Mouse (Mus musculus) spleen, adult 2 months (tissue): ENCODE measurements around the gene Mapk8ip3. TPM values are rescaled to one million over a fixed set of nuclear protein-coding genes. Genes with fewer than 3 reads are reported as not detected.

ENCODE experiments used
- DNase-seq, 2 experiments: peaks; one replicate each; pipeline versions ENCODE4 v3.0.0 to v3.0.0-alpha.2; 2012 to 2021; ENCODE audit warnings: low spot score in 2 of 2, low read depth in 1 of 2
- H3K27ac ChIP-seq: fragments of 200-500 bp; 2 replicates; pipeline ENCODE4 v1.5.1; 2012; ENCODE audit warnings: low read length, inconsistent platforms; ENCODE audit not compliant: insufficient read depth
- H3K27me3 ChIP-seq: fragments of 200-500 bp; 2 replicates; pipeline ENCODE4 v1.6.1; 2012; ENCODE audit warnings: mild to moderate bottlenecking, moderate library complexity, low read length, inconsistent platforms; ENCODE audit not compliant: control insufficient read depth, insufficient read depth
- H3K36me3 ChIP-seq: fragments of 200-500 bp; 2 replicates; pipeline ENCODE4 v1.6.1; 2012; ENCODE audit warnings: mild to moderate bottlenecking, low read length, inconsistent platforms; ENCODE audit not compliant: control insufficient read depth, insufficient read depth
- H3K4me1 ChIP-seq: fragments of 200-500 bp; 2 replicates; pipeline ENCODE4 v1.6.1; 2011; ENCODE audit warnings: inconsistent platforms; ENCODE audit not compliant: control insufficient read depth, insufficient read depth, insufficient read length
- H3K4me3 ChIP-seq: fragments of 200-500 bp; 2 replicates; pipeline ENCODE4 v1.5.1; 2011; ENCODE audit warnings: mild to moderate bottlenecking, inconsistent platforms; ENCODE audit not compliant: insufficient read depth, insufficient read length; ENCODE audit errors: extremely low read depth
- CTCF ChIP-seq: fragments of 200-500 bp; IDR thresholded peaks from 2 replicates; pipeline ENCODE4 v1.5.1; 2011; ENCODE audit warnings: mild to moderate bottlenecking, inconsistent platforms; ENCODE audit not compliant: insufficient read depth, insufficient read length, insufficient replicate concordance; ENCODE audit errors: extremely low read depth
- POLR2A ChIP-seq: fragments of 200-500 bp; IDR thresholded peaks from 2 replicates; pipeline ENCODE4 v1.6.1; 2011; ENCODE audit warnings: low read depth, low read length, inconsistent platforms
- WGBS: fragments of 180-500 bp; shearing (Covaris S2); methylation state at CpG from one replicate; pipeline ENCODE4 v1.1.7; 2018; 5-methylcytosine and 5-hydroxymethylcytosine counted together
- polyA plus RNA-seq: library from polyadenylated mRNA; depleted of rRNA; stranded (reverse); fragments of >200 nt; gene quantifications from 2 replicates; pipeline ENCODE4 v1.2.3, GENCODE M21; 2012

Mapk8ip3 gene
- polyA plus RNA-seq, 1 experiment, result 135 TPM

DNA sequence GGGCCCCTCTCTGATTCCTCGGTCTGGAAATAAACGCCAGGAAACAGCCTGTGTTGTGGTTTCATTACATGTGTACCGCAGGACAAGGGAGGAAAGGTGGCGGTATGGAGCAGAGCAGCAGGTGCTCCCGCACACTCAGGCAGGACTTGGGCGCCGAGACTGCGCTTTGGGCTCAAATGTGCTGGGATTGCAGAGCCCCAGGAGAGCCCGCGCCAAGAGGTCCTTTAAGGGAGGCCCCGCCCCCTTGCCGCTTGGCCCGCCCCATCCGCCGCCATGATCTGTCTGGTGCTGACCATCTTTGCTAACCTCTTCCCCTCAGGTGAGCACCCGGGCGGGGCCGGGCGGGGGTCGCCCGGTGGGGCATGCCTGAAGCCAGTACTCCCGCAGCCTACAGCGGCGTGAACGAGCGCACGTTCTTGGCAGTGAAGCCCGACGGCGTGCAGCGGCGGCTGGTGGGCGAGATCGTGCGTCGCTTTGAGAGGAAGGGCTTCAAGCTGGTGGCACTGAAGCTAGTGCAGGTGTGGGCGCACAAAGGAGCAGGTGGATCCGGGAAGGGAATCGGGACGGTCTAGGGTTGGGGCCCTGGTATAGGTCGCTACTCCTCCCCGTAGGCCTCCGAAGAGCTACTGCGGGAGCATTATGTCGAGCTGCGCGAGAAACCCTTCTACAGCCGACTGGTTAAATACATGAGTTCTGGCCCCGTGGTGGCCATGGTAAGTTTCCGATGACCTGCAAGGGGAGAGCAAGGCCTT lies 40.4 kb downstream of the Mapk8ip3 start, which contains the start of gene Nme3:
Gene Nme3 (plus strand): TSS at position 260 of the 752 bp plus-strand sequence.
- WGBS, result 2% methylated on average over 50 of the region's 50 CpGs
- no peak for TF ChIP-seq CTCF
- TF ChIP-seq POLR2A, result 0 out of 2 replicates have a peak, but pooled peaks have one; percentile 6
- DNase-seq, result peak in 1 of 2 experiments; percentile 68
- Histone ChIP-seq H3K4me1 (peaks cover 14% of the 10 kb centered on the region), H3K4me3 (peak within 1 kb of the TSS; percentile 86), H3K27me3 (no peaks in the 10 kb centered on the region), H3K27ac (peak within 1 kb of the TSS; percentile 91), H3K36me3 (peaks cover 29% of the 10 kb centered on the region)

- Histone ChIP-seq H3K4me1 (peaks cover 14% of the 10 kb centered on the region), H3K4me3 (peak overlapping the region; percentile 86), H3K36me3 (peaks cover 28% of the 10 kb centered on the region), H3K27me3 (no peaks in the 10 kb centered on the region), H3K27ac (peak overlapping the region; percentile 91)
- DNase-seq, result no peak
- TF ChIP-seq CTCF (no peak), POLR2A (no peak)
- WGBS, result 3% methylated on average over 23 of the region's 23 CpGs
These were observed 41.1 kb downstream of the Mapk8ip3 start for GRCm38 (mm10) chr17:24895571-24896240.

- Histone ChIP-seq H3K27ac (peak within 1 kb of the TSS; percentile 91), H3K36me3 (peaks cover 25% of the 10 kb centered on the region), H3K4me3 (peak within 1 kb of the TSS; percentile 86), H3K27me3 (no peaks in the 10 kb centered on the region), H3K4me1 (peaks cover 14% of the 10 kb centered on the region)
- WGBS, result under 1% methylated on average over 62 of the region's 62 CpGs
- DNase-seq, result peak; percentile 49 to 54
- TF ChIP-seq CTCF, result no peak
- TF ChIP-seq POLR2A, result peak; percentile 27; the same call in 1 of the 2 replicates
These were observed 41.7 kb downstream of the Mapk8ip3 start, which contains the start of the genes Eme2 and Mrps34 for GRCm38 (mm10) chr17:24894995-24895547. Eme2 (minus strand) TSS chr17:24895087. Mrps34 (plus strand) TSS chr17:24895116.

DNA sequence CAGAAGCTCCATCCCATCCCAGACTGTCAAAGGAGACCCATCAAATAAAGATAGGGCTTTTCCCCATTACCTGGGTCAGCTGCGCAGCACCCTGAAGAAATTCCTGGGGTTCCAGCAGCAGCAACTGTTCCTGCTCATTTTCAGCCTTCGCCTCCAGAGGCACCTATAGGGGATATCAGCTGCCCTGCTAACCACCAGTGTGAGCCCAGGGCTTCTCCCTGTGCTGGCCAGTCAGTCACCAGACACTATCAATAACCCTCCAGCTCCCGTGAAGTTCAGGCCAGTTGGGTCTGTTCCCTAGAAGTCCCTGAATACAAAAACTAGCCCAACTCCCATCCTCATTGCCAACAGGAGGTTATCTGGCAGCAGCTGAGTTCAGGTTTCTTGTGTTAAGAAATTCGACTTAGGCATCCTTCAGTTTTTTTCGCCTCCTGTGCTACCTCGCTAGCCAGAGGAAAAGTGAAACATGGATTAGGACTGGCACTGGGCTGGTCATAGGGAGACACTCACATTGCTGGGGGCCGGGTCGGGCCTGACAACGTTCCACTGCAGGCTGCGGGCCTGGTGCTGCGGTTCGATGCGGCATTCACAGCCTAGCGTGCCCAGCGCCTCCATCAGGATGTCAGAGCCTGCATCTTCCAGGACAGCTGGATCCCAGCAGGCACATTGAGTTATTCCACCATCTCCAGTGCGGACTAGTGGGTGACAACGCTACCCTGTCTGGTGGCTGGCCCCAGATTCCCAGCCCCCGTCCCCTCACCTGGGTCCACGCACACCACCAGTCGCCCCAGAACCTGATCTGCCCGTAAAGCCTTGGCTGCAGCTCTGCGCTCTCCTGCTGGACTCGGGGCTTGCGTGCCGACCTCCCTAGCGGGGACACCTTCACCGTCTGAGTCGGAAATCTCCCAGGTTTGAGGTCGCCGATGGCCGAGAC lies 42.4 kb downstream of the Mapk8ip3 start:
- H3K4me1 ChIP-seq, result peaks cover 14% of the 10 kb centered on the region
- peak overlapping the region; percentile 91 for H3K27ac ChIP-seq
- H3K4me3 ChIP-seq, result peak overlapping the region; percentile 86
- WGBS, result 13% methylated on average over 30 of the region's 31 CpGs
- no peaks in the 10 kb centered on the region for H3K27me3 ChIP-seq
- DNase-seq, result no peak
- peaks cover 19% of the 10 kb centered on the region for H3K36me3 ChIP-seq
- TF ChIP-seq CTCF, result no peak
- no peak for TF ChIP-seq POLR2A

DNA sequence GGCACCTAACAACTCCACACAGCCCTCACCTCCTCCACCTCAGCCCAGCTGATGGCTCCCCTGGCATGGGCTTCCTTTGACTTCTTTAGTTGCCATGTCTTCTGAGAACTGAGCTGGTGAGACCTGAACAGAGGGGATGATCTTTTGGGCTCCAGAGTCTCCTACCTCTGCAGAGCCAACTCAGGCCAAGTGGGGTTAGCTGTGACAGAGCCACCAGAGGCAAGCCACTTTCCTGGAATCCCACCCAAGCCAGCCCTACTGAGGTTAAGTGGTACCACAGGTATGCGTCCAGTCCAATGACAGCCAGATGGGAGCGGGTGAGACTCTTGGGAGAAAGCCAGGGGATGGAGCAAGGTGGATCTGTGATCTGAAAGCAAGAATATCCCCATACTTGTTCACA lies 43.5 kb downstream of the Mapk8ip3 start:
- Histone ChIP-seq H3K27me3 (no peaks in the 10 kb centered on the region), H3K36me3 (peaks cover 19% of the 10 kb centered on the region), H3K4me3 (no peak overlapping the region), H3K27ac (no peak overlapping the region), H3K4me1 (peaks cover 14% of the 10 kb centered on the region)
- TF ChIP-seq CTCF (no peak), POLR2A (no peak)
- 91% methylated on average over 2 of the region's 2 CpGs for WGBS
- no peak for DNase-seq

GRCm38 (mm10) chr17:24892785-24893184 lies 44.0 kb downstream of the Mapk8ip3 start:
- H3K4me3 ChIP-seq, result no peak overlapping the region
- peaks cover 15% of the 10 kb centered on the region for H3K4me1 ChIP-seq
- H3K27me3 ChIP-seq, result no peaks in the 10 kb centered on the region
- peaks cover 19% of the 10 kb centered on the region for H3K36me3 ChIP-seq
- WGBS, result 95% methylated on average over 12 of the region's 12 CpGs
- TF ChIP-seq POLR2A (no peak), CTCF (no peak)
- DNase-seq, result no peak
- no peak overlapping the region for H3K27ac ChIP-seq
